Mouse (Mus musculus) lung, postnatal 4 days (tissue): ENCODE measurements around the gene Olig1.
"Not testable (repeated sequence)": the region's sequence is repeated elsewhere in the genome, so short reads cannot be mapped to it uniquely, and the experiment has no call there.

ENCODE experiments used
- DNase-seq, 2 experiments: peaks; one replicate each; pipeline ENCODE4 v3.0.0; 2021

The Olig1 gene

GRCm38 (mm10) chr16:91246292-91246691 is 23.3 kb upstream of the Olig1 start:
- no peak for DNase-seq

GRCm38 (mm10) chr16:91255419-91256164 is 14.0 kb upstream of the Olig1 start:
- DNase-seq, result not testable (repeated sequence)

GRCm38 (mm10) chr16:91258956-91259355 is 10.6 kb upstream of the Olig1 start:
- no peak for DNase-seq

- DNase-seq, result no peak
Measured at GRCm38 (mm10) chr16:91260861-91261260, 8.7 kb upstream of the Olig1 start.

GRCm38 (mm10) chr16:91262467-91263220 is 6.9 kb upstream of the Olig1 start:
- DNase-seq, result no peak

- DNase-seq, result no peak
Measured at GRCm38 (mm10) chr16:91265972-91266371, 3.6 kb upstream of the Olig1 start.

GRCm38 (mm10) chr16:91268724-91269452 is 684 bp upstream of the Olig1 start:
- DNase-seq, result no peak

- DNase-seq, result peak in 1 of 2 experiments; percentile 25
Measured at GRCm38 (mm10) chr16:91270212-91270971, 820 bp downstream of the Olig1 start.

- DNase-seq, result no peak
Measured at GRCm38 (mm10) chr16:91270982-91271549, 1.5 kb downstream of the Olig1 start.

GRCm38 (mm10) chr16:91271634-91272033 is 2.1 kb downstream of the Olig1 start:
- no peak for DNase-seq

- no peak for DNase-seq
Measured at GRCm38 (mm10) chr16:91280516-91280915, 10.9 kb downstream of the Olig1 start.

GRCm38 (mm10) chr16:91292080-91292479 is 22.5 kb downstream of the Olig1 start:
- no peak for DNase-seq

- DNase-seq, result no peak
Measured at GRCm38 (mm10) chr16:91292719-91293333, 23.3 kb downstream of the Olig1 start.

- no peak for DNase-seq
Measured at GRCm38 (mm10) chr16:91297726-91298125, 28.2 kb downstream of the Olig1 start.

GRCm38 (mm10) chr16:91299412-91299811 is 29.8 kb downstream of the Olig1 start:
- DNase-seq, result no peak

GRCm38 (mm10) chr16:91300641-91301441 is 31.3 kb downstream of the Olig1 start:
- no peak for DNase-seq

- no peak for DNase-seq
Measured at GRCm38 (mm10) chr16:91301454-91301853, 31.9 kb downstream of the Olig1 start.

- DNase-seq, result no peak
Measured at GRCm38 (mm10) chr16:91303776-91304709, 34.5 kb downstream of the Olig1 start.

GRCm38 (mm10) chr16:91305512-91306111 is 36.0 kb downstream of the Olig1 start:
- no peak for DNase-seq
